Mouse (Mus musculus) skeletal muscle tissue, adult 2 months (tissue): ENCODE data around the gene Ptpn1.

Experiments
- DNase-seq: peaks from one replicate; pipeline ENCODE4 v3.0.0-alpha.2; 2012; ENCODE audit warnings: low read depth, low spot score

The Ptpn1 gene

DNA sequence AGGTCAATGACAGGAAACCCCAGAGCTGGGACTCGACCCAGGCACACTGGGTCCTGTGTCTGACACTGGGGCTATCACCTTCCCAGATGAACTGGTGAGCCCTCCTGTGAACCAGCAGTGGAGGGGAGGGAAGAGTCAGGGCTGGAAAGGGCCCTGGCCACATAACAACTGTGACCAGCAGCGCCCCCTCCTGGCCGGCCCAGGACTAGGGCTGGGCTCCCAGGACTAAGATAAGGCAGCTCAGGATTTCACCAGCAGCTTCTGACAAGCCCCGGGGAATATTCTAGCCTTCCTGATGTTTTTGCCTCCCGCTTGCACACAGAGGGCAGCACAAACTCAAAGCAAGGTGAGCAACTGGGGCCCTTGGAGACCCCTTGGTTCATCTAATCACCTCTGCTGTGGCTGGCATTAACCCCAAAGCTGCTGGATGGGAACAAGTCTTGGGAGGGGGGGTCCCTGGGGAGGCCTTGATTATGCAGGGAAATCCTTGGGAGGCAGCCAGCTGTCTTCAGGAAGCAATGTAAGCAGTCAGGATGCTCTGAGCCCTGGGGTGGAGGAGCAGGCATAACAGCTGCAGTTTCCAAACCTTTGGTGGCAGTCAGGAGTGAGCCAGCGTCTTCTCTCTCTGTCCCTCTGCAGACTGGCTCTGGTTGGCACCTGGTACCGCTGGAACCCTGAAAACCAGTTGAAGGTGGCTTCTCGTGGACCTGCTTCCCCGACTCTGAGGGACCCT, 78.2 kb downstream of the Ptpn1 start, which contains the start of gene Ripor3:
Gene Ripor3 (minus strand): TSS at position 683 of the 733 bp plus-strand sequence.
- peak; percentile 55 for DNase-seq

DNA sequence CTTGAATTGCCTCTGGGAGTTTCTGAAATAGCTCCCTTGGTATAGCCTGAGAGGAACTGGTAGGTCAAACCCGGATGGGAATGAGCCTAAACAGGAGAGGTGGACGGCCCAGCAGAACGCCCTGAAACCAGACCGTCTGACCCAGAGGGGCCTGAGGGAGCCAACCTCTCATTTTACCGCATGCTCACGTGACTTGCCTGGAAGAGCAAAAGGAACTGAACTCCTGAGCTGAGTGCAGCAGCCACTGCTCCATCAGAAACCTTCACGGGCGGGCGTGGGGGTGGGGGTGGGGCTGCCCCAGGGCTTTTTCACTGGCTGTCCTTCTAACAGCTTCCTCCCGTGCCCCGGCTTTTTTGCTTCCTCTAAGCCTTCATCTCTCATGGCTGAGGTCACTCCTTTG, 79.0 kb downstream of the Ptpn1 start:
- DNase-seq: no peak

DNA sequence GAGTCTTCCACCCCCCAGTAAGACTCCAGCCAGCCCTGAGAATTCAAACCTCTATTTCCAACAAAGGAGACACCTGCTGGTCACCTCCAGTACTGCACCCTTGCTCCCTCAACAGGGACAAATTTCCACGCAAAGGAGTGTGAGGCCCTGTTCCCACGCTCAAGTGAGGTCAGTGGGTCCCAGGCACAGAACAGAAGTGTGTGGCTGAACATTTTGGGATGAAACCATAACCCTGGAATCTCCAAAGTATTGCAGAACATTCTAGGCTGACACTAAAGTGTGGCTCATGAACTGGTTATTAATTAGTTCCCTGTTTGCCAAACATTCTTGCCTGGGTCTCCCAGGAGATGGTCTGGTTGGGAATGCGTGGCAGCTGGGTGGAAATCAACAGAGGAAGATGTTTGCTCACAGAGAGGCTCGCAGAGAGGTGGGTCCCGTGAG, 85.1 kb downstream of the Ptpn1 start:
- peak; percentile 34 for DNase-seq

DNA sequence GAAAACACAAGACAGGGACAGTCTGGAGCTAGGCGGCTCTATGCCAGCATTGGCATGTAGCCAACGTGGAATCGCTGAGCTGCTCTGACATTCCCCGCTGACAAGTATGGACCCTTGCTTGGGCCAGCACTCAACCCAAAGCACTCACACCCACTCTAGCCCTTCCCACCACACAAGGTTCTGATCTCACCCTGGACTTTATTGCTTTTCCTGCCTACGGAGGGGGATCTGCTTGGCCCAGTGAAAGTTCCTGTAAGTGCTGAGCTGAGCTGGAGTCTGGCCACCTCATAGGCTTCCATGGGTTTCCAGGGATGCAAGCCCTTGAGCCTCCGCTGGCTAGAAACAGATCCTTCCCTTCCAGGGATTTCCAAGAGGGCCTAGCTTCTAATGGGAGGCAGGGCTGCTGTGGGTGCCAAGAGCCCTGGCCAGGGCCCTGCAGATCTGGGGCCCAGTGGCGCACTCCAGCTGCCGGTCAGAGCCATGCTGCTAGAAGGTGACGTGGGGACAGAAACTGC, 87.4 kb downstream of the Ptpn1 start:
- DNase-seq: peak; percentile 63

DNA sequence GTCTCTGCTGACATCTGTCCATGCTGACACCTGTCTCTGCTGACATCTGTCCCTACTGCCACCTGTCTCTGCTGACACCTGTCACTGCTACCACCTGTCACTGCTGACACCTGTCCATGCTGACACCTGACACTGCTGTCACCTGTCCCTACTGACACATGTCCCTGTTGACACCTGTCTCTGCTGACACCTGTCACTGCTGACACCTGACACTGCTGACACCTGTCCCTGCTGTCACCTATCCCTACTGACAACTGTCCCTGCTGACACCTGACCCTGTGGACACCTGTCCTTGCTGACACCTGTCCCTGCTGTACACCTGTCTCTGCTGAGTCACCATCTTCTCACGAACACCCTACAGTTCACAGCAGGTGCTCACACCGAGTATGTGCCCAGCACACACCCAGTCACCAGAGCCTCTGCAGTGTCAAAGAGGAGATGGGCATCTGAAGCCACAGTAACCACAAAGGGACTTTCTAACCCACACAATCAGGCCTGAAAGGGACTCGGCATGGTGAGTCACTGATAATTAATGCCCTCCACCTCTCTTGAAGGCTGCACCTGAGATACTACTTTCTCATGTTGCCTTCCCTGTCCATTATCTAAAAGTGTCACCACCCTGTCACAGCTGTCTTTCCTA, 92.0 kb downstream of the Ptpn1 start:
- no peak for DNase-seq

DNA sequence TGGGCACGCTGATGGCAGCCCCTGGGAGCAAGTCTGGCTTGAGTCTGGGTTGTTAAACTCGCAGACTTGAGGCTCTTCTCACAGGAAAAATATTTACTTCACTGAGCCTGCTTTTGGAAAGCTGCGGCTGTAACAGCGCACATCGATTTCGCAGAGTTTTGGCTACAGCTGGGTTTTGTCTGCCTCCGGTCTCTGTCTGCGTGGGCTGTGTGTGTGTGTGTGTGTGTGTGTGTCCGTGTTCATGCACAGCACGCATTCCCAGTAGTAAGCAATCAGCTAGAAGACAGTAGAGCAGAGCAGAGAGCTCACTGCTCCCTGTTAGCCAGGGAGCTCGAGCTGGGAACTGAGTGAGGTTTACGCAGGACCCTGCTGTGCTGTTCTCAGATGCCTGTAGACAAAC, 93.3 kb downstream of the Ptpn1 start:
- peak; percentile 36 for DNase-seq

DNA sequence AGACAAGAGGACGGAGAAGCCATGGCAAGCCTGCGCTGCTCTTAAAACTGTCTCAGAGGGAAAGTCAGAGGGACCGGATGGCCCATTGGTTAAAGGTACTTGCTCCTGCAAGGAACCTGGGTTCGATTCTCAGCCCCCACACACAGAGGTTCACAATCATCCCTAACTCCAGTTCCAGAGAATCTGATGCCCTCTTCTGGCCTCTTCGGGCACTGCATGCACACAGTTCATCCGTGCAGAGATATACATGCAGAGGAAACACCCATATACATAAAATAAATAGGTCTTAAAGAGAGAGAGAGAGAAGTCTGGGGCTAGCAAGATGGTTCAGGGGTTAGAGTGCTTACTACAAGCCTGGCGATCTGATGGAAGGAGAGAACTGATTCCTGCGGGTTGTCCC, 94.0 kb downstream of the Ptpn1 start:
- DNase-seq: no peak

DNA sequence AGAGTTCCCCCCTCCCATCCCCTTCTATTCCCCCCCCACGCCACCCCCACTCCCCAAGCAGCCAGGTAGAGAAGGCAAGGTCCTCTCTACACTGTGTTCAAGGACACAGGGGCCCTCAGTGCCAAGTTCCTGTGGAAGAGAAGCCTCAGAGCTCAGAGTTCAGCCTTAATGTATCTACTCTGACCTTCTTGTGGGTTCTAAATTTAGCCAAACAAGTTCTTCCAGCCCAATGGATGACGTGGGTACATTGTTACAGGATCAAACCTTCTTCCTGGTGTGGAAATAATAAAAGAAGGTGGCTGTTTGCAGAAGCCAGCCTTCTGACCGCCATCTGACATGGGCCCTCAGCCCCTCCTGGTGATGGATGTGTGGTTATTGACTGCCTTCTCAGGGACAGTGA, 94.6 kb downstream of the Ptpn1 start:
- DNase-seq: no peak

DNA sequence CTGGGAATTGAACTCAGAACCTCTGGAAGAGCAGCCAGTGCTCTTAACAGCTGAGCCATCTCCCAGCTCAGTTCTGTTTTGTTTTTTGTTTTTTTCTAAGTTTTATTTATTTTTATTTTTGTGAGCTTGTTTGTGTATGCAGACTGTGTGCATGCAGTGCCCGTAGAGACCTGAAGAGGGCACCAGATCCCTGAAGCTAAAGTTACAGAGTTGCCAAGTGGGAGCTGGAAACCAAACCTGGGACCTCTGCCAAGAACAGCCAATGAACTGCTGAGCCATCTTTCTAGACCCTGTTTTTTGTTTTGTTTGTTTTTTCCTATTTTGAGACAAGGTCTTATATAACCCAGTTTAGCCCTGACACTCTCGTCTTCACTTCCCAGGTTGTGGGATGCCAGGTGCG, 96.5 kb downstream of the Ptpn1 start:
- DNase-seq: no peak
